Mouse (Mus musculus): ENCODE data around the gene Gfi1b.

DNA sequence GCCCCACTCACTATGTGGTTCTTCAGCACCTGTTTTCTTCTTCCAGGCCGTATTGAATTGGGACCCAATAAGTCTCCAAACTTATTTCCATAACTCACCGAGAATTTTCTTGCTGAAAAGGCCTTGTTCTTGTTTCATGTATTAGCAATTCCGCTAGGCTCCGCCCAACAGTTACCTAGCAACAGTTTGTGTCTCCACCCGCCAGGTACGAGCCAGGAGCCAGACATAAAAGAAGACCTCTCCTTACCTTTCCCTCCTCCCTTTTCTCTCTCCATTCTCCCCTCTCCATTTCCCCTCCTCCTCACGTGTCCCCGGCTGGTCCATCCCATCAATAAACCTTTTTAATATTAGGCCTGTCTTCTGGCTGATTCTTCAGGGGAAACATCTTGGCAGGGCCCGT, 16.6 kb upstream of the Gfi1b start:
- no peak for TF ChIP-seq EP300 (IDR thresholded peaks at IDR 0.05; ENCODE audit: low read depth)
- no peak for TF ChIP-seq CTCF (IDR thresholded peaks at IDR 0.05; ENCODE audit: low read depth)
